Mouse (Mus musculus): ENCODE results near the gene Tubb2a. TPM values are rescaled to one million over a fixed set of nuclear protein-coding genes. Genes with fewer than 3 reads are reported as not detected.
A peak's percentile ranks its signal among the peaks of the same experiment; 100 is the strongest.
"Not testable (repeated sequence)": the region's sequence is repeated elsewhere in the genome, so short reads cannot be mapped to it uniquely, and the experiment has no call there.

Gene Tubb2a
- polyA plus RNA-seq, 1 experiment from 2014 or later = 539 TPM

GRCm38 (mm10) chr13:34101247-34101646 lies 23.4 kb upstream of the Tubb2a start:
- Histone ChIP-seq H3K9me3 (ENCODE audit: control insufficient read depth, low read length) (no peaks in the 10 kb centered on the region), H3K9ac (ENCODE audit: low read length) (no peak overlapping the region), H3K27me3 (ENCODE audit: control insufficient read depth, insufficient read depth, low read length) (no peaks in the 10 kb centered on the region), H3K4me3 (ENCODE audit: low read depth, low read length) (no peak overlapping the region), H3K4me1 (ENCODE audit: control insufficient read depth, insufficient read depth, low read length) (no peaks in the 10 kb centered on the region), H3K27ac (ENCODE audit: low read depth, low read length) (no peak overlapping the region), H3K36me3 (ENCODE audit: control insufficient read depth, insufficient read depth, low read length) (no peaks in the 10 kb centered on the region), H3K4me2 (ENCODE audit: low read depth) (no peak overlapping the region)
- no peak for ATAC-seq (ENCODE audit: insufficient read depth, low FRiP score, low TSS enrichment)
- no peak for DNase-seq (ENCODE audit: low spot score)
- 96% methylated on average over 10 of the region's 10 CpGs for WGBS

- Histone ChIP-seq H3K36me3 (ENCODE audit: control insufficient read depth, insufficient read depth, low read length) (no peaks in the 10 kb centered on the region), H3K9ac (ENCODE audit: low read length) (no peak overlapping the region), H3K9me3 (ENCODE audit: control insufficient read depth, low read length) (no peaks in the 10 kb centered on the region), H3K4me1 (ENCODE audit: control insufficient read depth, insufficient read depth, low read length) (no peaks in the 10 kb centered on the region), H3K4me3 (ENCODE audit: low read depth, low read length) (no peak overlapping the region), H3K27me3 (ENCODE audit: control insufficient read depth, insufficient read depth, low read length) (no peaks in the 10 kb centered on the region), H3K4me2 (ENCODE audit: low read depth) (no peak overlapping the region), H3K27ac (ENCODE audit: low read depth, low read length) (no peak overlapping the region)
- 90% methylated on average over 3 of the region's 3 CpGs for WGBS
- ATAC-seq (ENCODE audit: insufficient read depth, low FRiP score, low TSS enrichment) (no peak), DNase-seq (ENCODE audit: low spot score) (no peak)
These were observed 22.9 kb upstream of the Tubb2a start for GRCm38 (mm10) chr13:34100733-34101132.

- WGBS = 73% methylated on average over 3 of the region's 3 CpGs
- 0 out of 2 replicates have a peak, but pooled peaks have one; percentile 43 for ATAC-seq (ENCODE audit: insufficient read depth, low FRiP score, low TSS enrichment)
- DNase-seq (ENCODE audit: low spot score) = no peak
- Histone ChIP-seq H3K9ac (ENCODE audit: low read length) (no peak overlapping the region), H3K4me3 (ENCODE audit: low read depth, low read length) (no peak overlapping the region), H3K36me3 (ENCODE audit: control insufficient read depth, insufficient read depth, low read length) (no peaks in the 10 kb centered on the region), H3K27me3 (ENCODE audit: control insufficient read depth, insufficient read depth, low read length) (no peaks in the 10 kb centered on the region), H3K27ac (ENCODE audit: low read depth, low read length) (no peak overlapping the region), H3K4me2 (ENCODE audit: low read depth) (no peak overlapping the region), H3K4me1 (ENCODE audit: control insufficient read depth, insufficient read depth, low read length) (no peaks in the 10 kb centered on the region), H3K9me3 (ENCODE audit: control insufficient read depth, low read length) (no peaks in the 10 kb centered on the region)
These were observed 19.3 kb upstream of the Tubb2a start for GRCm38 (mm10) chr13:34097086-34097485.

- 71% methylated on average over 4 of the region's 4 CpGs for WGBS
- no peak overlapping the region for H3K9ac ChIP-seq (ENCODE audit: low read length)
- ATAC-seq (ENCODE audit: insufficient read depth, low FRiP score, low TSS enrichment) (peak; percentile 62), DNase-seq (ENCODE audit: low spot score) (no peak)
- H3K4me1 ChIP-seq (ENCODE audit: control insufficient read depth, insufficient read depth, low read length) = no peaks in the 10 kb centered on the region
- peak overlapping the region; percentile 44; the same call in 1 of the 2 replicates for H3K27ac ChIP-seq (ENCODE audit: low read depth, low read length)
- H3K27me3 ChIP-seq (ENCODE audit: control insufficient read depth, insufficient read depth, low read length) = no peaks in the 10 kb centered on the region
- no peaks in the 10 kb centered on the region for H3K9me3 ChIP-seq (ENCODE audit: control insufficient read depth, low read length)
- H3K36me3 ChIP-seq (ENCODE audit: control insufficient read depth, insufficient read depth, low read length) = no peaks in the 10 kb centered on the region
- H3K4me3 ChIP-seq (ENCODE audit: low read depth, low read length) = no peak overlapping the region
- H3K4me2 ChIP-seq (ENCODE audit: low read depth) = 0 out of 2 replicates have a peak overlapping the region, but pooled peaks have one; percentile 5
These were observed 18.6 kb upstream of the Tubb2a start for GRCm38 (mm10) chr13:34096455-34096854.

GRCm38 (mm10) chr13:34095542-34096435 lies 18.0 kb upstream of the Tubb2a start:
- Histone ChIP-seq H3K4me3 (ENCODE audit: low read depth, low read length) (no peak overlapping the region), H3K4me2 (ENCODE audit: low read depth) (0 out of 2 replicates have a peak overlapping the region, but pooled peaks have one; percentile 5), H3K9me3 (ENCODE audit: control insufficient read depth, low read length) (no peaks in the 10 kb centered on the region), H3K4me1 (ENCODE audit: control insufficient read depth, insufficient read depth, low read length) (no peaks in the 10 kb centered on the region), H3K27ac (ENCODE audit: low read depth, low read length) (0 out of 2 replicates have a peak overlapping the region, but pooled peaks have one; percentile 44), H3K9ac (ENCODE audit: low read length) (no peak overlapping the region), H3K27me3 (ENCODE audit: control insufficient read depth, insufficient read depth, low read length) (no peaks in the 10 kb centered on the region), H3K36me3 (ENCODE audit: control insufficient read depth, insufficient read depth, low read length) (no peaks in the 10 kb centered on the region)
- DNase-seq (ENCODE audit: low spot score) (peak; percentile 53), ATAC-seq (ENCODE audit: insufficient read depth, low FRiP score, low TSS enrichment) (peak; percentile 94)
- WGBS = 41% methylated on average over 5 of the region's 7 CpGs

GRCm38 (mm10) chr13:34089358-34089757 lies 11.6 kb upstream of the Tubb2a start:
- Histone ChIP-seq H3K9ac (ENCODE audit: low read length) (no peak overlapping the region), H3K27me3 (ENCODE audit: control insufficient read depth, insufficient read depth, low read length) (no peaks in the 10 kb centered on the region), H3K27ac (ENCODE audit: low read depth, low read length) (no peak overlapping the region), H3K36me3 (ENCODE audit: control insufficient read depth, insufficient read depth, low read length) (no peaks in the 10 kb centered on the region), H3K4me1 (ENCODE audit: control insufficient read depth, insufficient read depth, low read length) (0 out of 2 replicates have a peak, but pooled peaks cover 3% of the 10 kb centered on the region), H3K4me3 (ENCODE audit: low read depth, low read length) (no peak overlapping the region), H3K4me2 (ENCODE audit: low read depth) (no peak overlapping the region), H3K9me3 (ENCODE audit: control insufficient read depth, low read length) (no peaks in the 10 kb centered on the region)
- ATAC-seq (ENCODE audit: insufficient read depth, low FRiP score, low TSS enrichment) (no peak), DNase-seq (ENCODE audit: low spot score) (no peak)
- WGBS = 77% methylated on average over 3 of the region's 3 CpGs

GRCm38 (mm10) chr13:34088871-34089288 lies 11.1 kb upstream of the Tubb2a start:
- Histone ChIP-seq H3K9me3 (ENCODE audit: control insufficient read depth, low read length) (no peaks in the 10 kb centered on the region), H3K9ac (ENCODE audit: low read length) (no peak overlapping the region), H3K4me2 (ENCODE audit: low read depth) (no peak overlapping the region), H3K4me3 (ENCODE audit: low read depth, low read length) (no peak overlapping the region), H3K36me3 (ENCODE audit: control insufficient read depth, insufficient read depth, low read length) (no peaks in the 10 kb centered on the region), H3K27me3 (ENCODE audit: control insufficient read depth, insufficient read depth, low read length) (no peaks in the 10 kb centered on the region), H3K27ac (ENCODE audit: low read depth, low read length) (peak overlapping the region; percentile 37; the same call in 1 of the 2 replicates), H3K4me1 (ENCODE audit: control insufficient read depth, insufficient read depth, low read length) (0 out of 2 replicates have a peak, but pooled peaks cover 3% of the 10 kb centered on the region)
- 69% methylated on average over 7 of the region's 7 CpGs for WGBS
- peak; percentile 74 for ATAC-seq (ENCODE audit: insufficient read depth, low FRiP score, low TSS enrichment)
- DNase-seq (ENCODE audit: low spot score) = peak; percentile 48

GRCm38 (mm10) chr13:34088201-34088649 lies 10.4 kb upstream of the Tubb2a start:
- WGBS = 57% methylated on average over 5 of the region's 5 CpGs
- DNase-seq (ENCODE audit: low spot score); H3K36me3 ChIP-seq (ENCODE audit: control insufficient read depth, insufficient read depth, low read length); ATAC-seq (ENCODE audit: insufficient read depth, low FRiP score, low TSS enrichment); H3K4me3 ChIP-seq (ENCODE audit: low read depth, low read length); H3K4me1 ChIP-seq (ENCODE audit: control insufficient read depth, insufficient read depth, low read length); H3K4me2 ChIP-seq (ENCODE audit: low read depth); H3K9ac ChIP-seq (ENCODE audit: low read length); H3K27me3 ChIP-seq (ENCODE audit: control insufficient read depth, insufficient read depth, low read length); H3K9me3 ChIP-seq (ENCODE audit: control insufficient read depth, low read length): not testable (repeated sequence)
- peak overlapping the region; percentile 37; the same call in 1 of the 2 replicates for H3K27ac ChIP-seq (ENCODE audit: low read depth, low read length)
